Mouse (Mus musculus): ENCODE results near the gene Ccdc15.

- TF ChIP-seq CTCF (conservative IDR thresholded peaks at IDR 0.05; ENCODE audit: low read length) = no peak
- no peak for TF ChIP-seq NANOG (IDR thresholded peaks at IDR 0.05; ENCODE audit: borderline replicate concordance, low read length)
Observed at GRCm38 (mm10) chr9:37354485-37354884, 6.3 kb upstream of the Ccdc15 start.
